Mouse (Mus musculus) olfactory bulb, adult 2 months (tissue): Measurements from ENCODE around the gene H2al1d. TPM values are rescaled to one million over a fixed set of nuclear protein-coding genes. Genes with fewer than 3 reads are reported as not detected.
"Not testable (repeated sequence)": the region's sequence is repeated elsewhere in the genome, so short reads cannot be mapped to it uniquely, and the experiment has no call there.

Source experiments
- H3K27ac ChIP-seq: fragments of 200-500 bp; 2 replicates; pipeline ENCODE4 v1.5.1; 2012; ENCODE audit warnings: low read depth, low read length; ENCODE audit not compliant: insufficient read depth
- H3K4me1 ChIP-seq: fragments of 200-500 bp; 2 replicates; pipeline ENCODE4 v1.6.1; 2012; ENCODE audit warnings: low read length; ENCODE audit not compliant: control insufficient read depth, insufficient read depth
- H3K4me3 ChIP-seq: fragments of 200-500 bp; 2 replicates; pipeline ENCODE4 v1.5.1; 2012; ENCODE audit warnings: mild to moderate bottlenecking, low read depth, low read length, moderate library complexity; ENCODE audit not compliant: insufficient read depth
- CTCF ChIP-seq: fragments of 200-500 bp; IDR thresholded peaks from 2 replicates; pipeline ENCODE4 v1.5.1; 2012; ENCODE audit warnings: low read depth, mild to moderate bottlenecking, low read length, moderate library complexity; ENCODE audit not compliant: insufficient read depth
- POLR2A ChIP-seq: fragments of 200-500 bp; IDR thresholded peaks from 2 replicates; pipeline ENCODE4 v1.6.1; 2012; ENCODE audit warnings: mild to moderate bottlenecking, low read depth, low read length, moderate library complexity; ENCODE audit not compliant: insufficient read depth
- WGBS: fragments of 180-500 bp; shearing (Covaris S2); methylation state at CpG from one replicate; pipeline ENCODE4 v1.1.7; 2018; 5-methylcytosine and 5-hydroxymethylcytosine counted together
- polyA plus RNA-seq: library from polyadenylated mRNA; stranded (reverse); fragments of >200 nt; gene quantifications from 2 replicates; pipeline ENCODE4 v1.2.4, GENCODE M21; 2012; ENCODE audit warnings: low replicate concordance; ENCODE audit not compliant: missing spikeins, insufficient read depth, insufficient read length

Gene H2al1d
- polyA plus RNA-seq, result not detected in 2 replicates

- H3K4me3 ChIP-seq, H3K27ac ChIP-seq, H3K4me1 ChIP-seq: not testable (repeated sequence)
- WGBS, result no CpG with 5 or more reads among the region's 6 CpGs
These were observed at the start of gene H2al1d for GRCm38 (mm10) chrX:11308524-11308923. H2al1d (plus strand) TSS chrX:11308824.

GRCm38 (mm10) chrX:11264918-11265317, 43.7 kb upstream of the H2al1d start:
- 85% methylated on average over 8 of the region's 8 CpGs for WGBS
- no peak overlapping the region for H3K27ac ChIP-seq
- H3K4me3 ChIP-seq, result no peak overlapping the region
- H3K4me1 ChIP-seq, result peaks cover 8% of the 10 kb centered on the region; the same call in 1 of the 2 replicates
- TF ChIP-seq CTCF, result no peak
- TF ChIP-seq POLR2A, result no peak

GRCm38 (mm10) chrX:11267791-11268190, 40.8 kb upstream of the H2al1d start:
- Histone ChIP-seq H3K4me1 (peaks cover 8% of the 10 kb centered on the region; the same call in 1 of the 2 replicates), H3K27ac (no peak overlapping the region), H3K4me3 (no peak overlapping the region)
- TF ChIP-seq CTCF (no peak), POLR2A (no peak)
- WGBS, result 28% methylated on average over 7 of the region's 7 CpGs

GRCm38 (mm10) chrX:11269074-11269473, 39.5 kb upstream of the H2al1d start:
- no peak overlapping the region for H3K4me3 ChIP-seq
- no peak overlapping the region for H3K27ac ChIP-seq
- no peak for TF ChIP-seq POLR2A
- H3K4me1 ChIP-seq, result peaks cover 8% of the 10 kb centered on the region; the same call in 1 of the 2 replicates
- 73% methylated on average over 3 of the region's 3 CpGs for WGBS

GRCm38 (mm10) chrX:11273190-11273589, 35.4 kb upstream of the H2al1d start:
- H3K27ac ChIP-seq, result no peak overlapping the region
- H3K4me3 ChIP-seq, result no peak overlapping the region
- TF ChIP-seq CTCF (no peak), POLR2A (no peak)
- 87% methylated on average over 3 of the region's 3 CpGs for WGBS
- no peaks in the 10 kb centered on the region for H3K4me1 ChIP-seq

GRCm38 (mm10) chrX:11277083-11277482, 31.5 kb upstream of the H2al1d start:
- H3K4me3 ChIP-seq, result no peak overlapping the region
- TF ChIP-seq POLR2A (no peak), CTCF (no peak)
- H3K4me1 ChIP-seq, result no peaks in the 10 kb centered on the region
- H3K27ac ChIP-seq, result no peak overlapping the region
- WGBS, result 69% methylated on average over 6 of the region's 6 CpGs

- WGBS, result 78% methylated on average over 2 of the region's 2 CpGs
- H3K4me3 ChIP-seq, result no peak overlapping the region
- no peaks in the 10 kb centered on the region for H3K4me1 ChIP-seq
- TF ChIP-seq POLR2A (no peak), CTCF (no peak)
- H3K27ac ChIP-seq, result no peak overlapping the region
These were observed 27.9 kb upstream of the H2al1d start for GRCm38 (mm10) chrX:11280741-11281140.

GRCm38 (mm10) chrX:11288306-11288882, 20.2 kb upstream of the H2al1d start:
- Histone ChIP-seq H3K27ac (no peak overlapping the region), H3K4me3 (no peak overlapping the region), H3K4me1 (no peaks in the 10 kb centered on the region)
- TF ChIP-seq CTCF (no peak), POLR2A (no peak)
- 67% methylated on average over 14 of the region's 14 CpGs for WGBS

- H3K4me1 ChIP-seq, result no peaks in the 10 kb centered on the region
- H3K4me3 ChIP-seq, result no peak overlapping the region
- no peak overlapping the region for H3K27ac ChIP-seq
- WGBS, result 63% methylated on average over 4 of the region's 4 CpGs
- no peak for TF ChIP-seq POLR2A
- no peak for TF ChIP-seq CTCF
These were observed 19.4 kb upstream of the H2al1d start for GRCm38 (mm10) chrX:11289244-11289643.

- no CpG with 5 or more reads among the region's 3 CpGs for WGBS
- H3K4me1 ChIP-seq, H3K4me3 ChIP-seq, H3K27ac ChIP-seq: not testable (repeated sequence)
These were observed 9.7 kb upstream of the H2al1d start, which contains the start of gene H2al1a for GRCm38 (mm10) chrX:11298957-11299356. H2al1a (plus strand) TSS chrX:11299257.

- not testable (repeated sequence) for H3K27ac ChIP-seq, H3K4me3 ChIP-seq, H3K4me1 ChIP-seq
- 100% methylated on average over 1 of the region's 3 CpGs for WGBS
These were observed 6.5 kb upstream of the H2al1d start, which contains the start of gene H2al1b for GRCm38 (mm10) chrX:11302132-11302531. H2al1b (plus strand) TSS chrX:11302432.

- H3K4me1 ChIP-seq, H3K4me3 ChIP-seq, H3K27ac ChIP-seq: not testable (repeated sequence)
- WGBS, result 100% methylated on average over 1 of the region's 6 CpGs
These were observed 3.3 kb upstream of the H2al1d start, which contains the start of gene H2al1c for GRCm38 (mm10) chrX:11305355-11305754. H2al1c (plus strand) TSS chrX:11305655.

- WGBS, result no CpG with 5 or more reads among the region's 3 CpGs
- not testable (repeated sequence) for H3K27ac ChIP-seq, H3K4me3 ChIP-seq, H3K4me1 ChIP-seq
These were observed 3.0 kb downstream of the H2al1d start, which contains the start of gene H2al1e for GRCm38 (mm10) chrX:11311634-11312033. H2al1e (plus strand) TSS chrX:11311934.
